Mouse (Mus musculus): ENCODE measurements at regions not wholly inside any gene's neighbourhood (a gene's known extent, or its start where the extent isn't known, plus 50 kb on each side); places are given as distances from the start of the nearest gene placed in this dataset.

GRCm38 (mm10) chr15:67732988-67733387 is 1232.3 kb upstream of the Lrrc6 start:
- Histone ChIP-seq H3K27me3 (ENCODE audit: insufficient read depth, low read length) (no peaks in the 10 kb centered on the region), H3K36me3 (ENCODE audit: insufficient read depth, low read length) (no peaks in the 10 kb centered on the region), H3K27ac (no peak overlapping the region), H3K9me3 (replicated peaks; ENCODE audit: low read length) (no peaks in the 10 kb centered on the region), H3K4me3 (replicated peaks; ENCODE audit: low read depth, low read length) (no peak overlapping the region), H3K4me2 (ENCODE audit: low read length) (no peak overlapping the region), H3K9ac (ENCODE audit: low read depth, low read length) (no peak overlapping the region), H3K4me1 (replicated peaks; ENCODE audit: insufficient read depth, low read length) (no peaks in the 10 kb centered on the region)
- no peak for TF ChIP-seq CTCF (IDR thresholded peaks at IDR 0.05; ENCODE audit: low read depth)
- ATAC-seq (replicated peaks; ENCODE audit: low FRiP score, low read depth) (no peak), DNase-seq (ENCODE audit: low spot score) (no peak)
- WGBS: 55% methylated on average over 1 of the region's 1 CpGs

GRCm38 (mm10) chr15:67729492-67729891 is 1228.8 kb upstream of the Lrrc6 start:
- no peaks in the 10 kb centered on the region for H3K36me3 ChIP-seq (ENCODE audit: insufficient read depth, low read length)
- WGBS: 27% methylated on average over 8 of the region's 8 CpGs
- DNase-seq (ENCODE audit: low spot score): peak; percentile 21

GRCm38 (mm10) chr15:67725239-67725638 is 1224.5 kb upstream of the Lrrc6 start:
- ATAC-seq (replicated peaks; ENCODE audit: low FRiP score, low read depth): no peak
- TF ChIP-seq CTCF (IDR thresholded peaks at IDR 0.05; ENCODE audit: low read depth): no peak
- no peak overlapping the region for H3K27ac ChIP-seq
- no peaks in the 10 kb centered on the region for H3K9me3 ChIP-seq (replicated peaks; ENCODE audit: low read length)
- DNase-seq (ENCODE audit: low spot score): peak; percentile 36
- no peak overlapping the region for H3K9ac ChIP-seq (ENCODE audit: low read depth, low read length)
- WGBS: 52% methylated on average over 5 of the region's 5 CpGs
- H3K27me3 ChIP-seq (ENCODE audit: insufficient read depth, low read length): no peaks in the 10 kb centered on the region
- H3K4me1 ChIP-seq (replicated peaks; ENCODE audit: insufficient read depth, low read length): no peaks in the 10 kb centered on the region
- H3K4me2 ChIP-seq (ENCODE audit: low read length): no peak overlapping the region
- no peak overlapping the region for H3K4me3 ChIP-seq (replicated peaks; ENCODE audit: low read depth, low read length)
- no peaks in the 10 kb centered on the region for H3K36me3 ChIP-seq (ENCODE audit: insufficient read depth, low read length)

More at GRCm38 (mm10) chr15:67729492-67729891, 1228.8 kb upstream of the Lrrc6 start:
- Histone ChIP-seq H3K4me1 (replicated peaks; ENCODE audit: insufficient read depth, low read length) (no peaks in the 10 kb centered on the region), H3K27ac (no peak overlapping the region), H3K4me2 (ENCODE audit: low read length) (no peak overlapping the region), H3K27me3 (ENCODE audit: insufficient read depth, low read length) (no peaks in the 10 kb centered on the region), H3K9me3 (replicated peaks; ENCODE audit: low read length) (no peaks in the 10 kb centered on the region), H3K9ac (ENCODE audit: low read depth, low read length) (no peak overlapping the region), H3K4me3 (replicated peaks; ENCODE audit: low read depth, low read length) (no peak overlapping the region)
- ATAC-seq (replicated peaks; ENCODE audit: low FRiP score, low read depth): no peak
- TF ChIP-seq CTCF (IDR thresholded peaks at IDR 0.05; ENCODE audit: low read depth): no peak

GRCm38 (mm10) chr15:67714203-67714602 is 1213.5 kb upstream of the Lrrc6 start:
- ATAC-seq (replicated peaks; ENCODE audit: low FRiP score, low read depth) (no peak), DNase-seq (ENCODE audit: low spot score) (no peak)
- H3K4me1 ChIP-seq (replicated peaks; ENCODE audit: insufficient read depth, low read length): no peaks in the 10 kb centered on the region
- H3K9ac ChIP-seq (ENCODE audit: low read depth, low read length): no peak overlapping the region
- H3K4me2 ChIP-seq (ENCODE audit: low read length): no peak overlapping the region
- TF ChIP-seq CTCF (IDR thresholded peaks at IDR 0.05; ENCODE audit: low read depth): no peak
- H3K36me3 ChIP-seq (ENCODE audit: insufficient read depth, low read length): no peaks in the 10 kb centered on the region
- H3K9me3 ChIP-seq (replicated peaks; ENCODE audit: low read length): no peaks in the 10 kb centered on the region
- H3K27me3 ChIP-seq (ENCODE audit: insufficient read depth, low read length): no peaks in the 10 kb centered on the region
- no peak overlapping the region for H3K4me3 ChIP-seq (replicated peaks; ENCODE audit: low read depth, low read length)
- WGBS: 75% methylated on average over 3 of the region's 3 CpGs
- H3K27ac ChIP-seq: no peak overlapping the region

- DNase-seq (ENCODE audit: low spot score): no peak
- ATAC-seq (replicated peaks; ENCODE audit: low FRiP score, low read depth): no peak
- WGBS: 85% methylated on average over 1 of the region's 1 CpGs
- no peak overlapping the region for H3K9ac ChIP-seq (ENCODE audit: low read depth, low read length)
- no peaks in the 10 kb centered on the region for H3K4me1 ChIP-seq (replicated peaks; ENCODE audit: insufficient read depth, low read length)
- H3K36me3 ChIP-seq (ENCODE audit: insufficient read depth, low read length): no peaks in the 10 kb centered on the region
- H3K9me3 ChIP-seq (replicated peaks; ENCODE audit: low read length): no peaks in the 10 kb centered on the region
- no peaks in the 10 kb centered on the region for H3K27me3 ChIP-seq (ENCODE audit: insufficient read depth, low read length)
- H3K27ac ChIP-seq: no peak overlapping the region
- no peak for TF ChIP-seq CTCF (IDR thresholded peaks at IDR 0.05; ENCODE audit: low read depth)
- H3K4me2 ChIP-seq (ENCODE audit: low read length): no peak overlapping the region
- H3K4me3 ChIP-seq (replicated peaks; ENCODE audit: low read depth, low read length): no peak overlapping the region
Measured at GRCm38 (mm10) chr15:67686140-67686539, 1185.4 kb upstream of the Lrrc6 start.

- DNase-seq (ENCODE audit: low spot score) (no peak), ATAC-seq (replicated peaks; ENCODE audit: low FRiP score, low read depth) (no peak)
- Histone ChIP-seq H3K9me3 (replicated peaks; ENCODE audit: low read length) (no peaks in the 10 kb centered on the region), H3K4me1 (replicated peaks; ENCODE audit: insufficient read depth, low read length) (no peaks in the 10 kb centered on the region), H3K27me3 (ENCODE audit: insufficient read depth, low read length) (no peaks in the 10 kb centered on the region), H3K36me3 (ENCODE audit: insufficient read depth, low read length) (no peaks in the 10 kb centered on the region), H3K9ac (ENCODE audit: low read depth, low read length) (no peak overlapping the region), H3K27ac (no peak overlapping the region), H3K4me2 (ENCODE audit: low read length) (no peak overlapping the region), H3K4me3 (replicated peaks; ENCODE audit: low read depth, low read length) (no peak overlapping the region)
- WGBS: 94% methylated on average over 2 of the region's 2 CpGs
- no peak for TF ChIP-seq CTCF (IDR thresholded peaks at IDR 0.05; ENCODE audit: low read depth)
Measured at GRCm38 (mm10) chr15:67673276-67673675, 1172.6 kb upstream of the Lrrc6 start.

GRCm38 (mm10) chr15:67636155-67636554 is 1135.4 kb upstream of the Lrrc6 start:
- Histone ChIP-seq H3K9me3 (replicated peaks; ENCODE audit: low read length) (no peaks in the 10 kb centered on the region), H3K4me1 (replicated peaks; ENCODE audit: insufficient read depth, low read length) (no peaks in the 10 kb centered on the region), H3K4me2 (ENCODE audit: low read length) (no peak overlapping the region), H3K4me3 (replicated peaks; ENCODE audit: low read depth, low read length) (no peak overlapping the region), H3K36me3 (ENCODE audit: insufficient read depth, low read length) (no peaks in the 10 kb centered on the region), H3K9ac (ENCODE audit: low read depth, low read length) (no peak overlapping the region), H3K27me3 (ENCODE audit: insufficient read depth, low read length) (no peaks in the 10 kb centered on the region), H3K27ac (no peak overlapping the region)
- DNase-seq (ENCODE audit: low spot score) (no peak), ATAC-seq (replicated peaks; ENCODE audit: low FRiP score, low read depth) (no peak)
- 4% methylated on average over 1 of the region's 1 CpGs for WGBS
- TF ChIP-seq CTCF (IDR thresholded peaks at IDR 0.05; ENCODE audit: low read depth): no peak
